Mouse (Mus musculus) heart, adult 2 months (tissue): ENCODE measurements around the gene Gm13420. TPM values are rescaled to one million over a fixed set of nuclear protein-coding genes. Genes with fewer than 3 reads are reported as not detected.

Experiments used
- DNase-seq, 2 experiments: peaks; one replicate each; pipeline ENCODE4 v3.0.0; 2021
- H3K27ac ChIP-seq: fragments of 200-600 bp; 2 replicates; pipeline ENCODE4 v1.8.1; 2022
- H3K27me3 ChIP-seq: fragments of 200-500 bp; 2 replicates; pipeline ENCODE4 v1.6.1; 2012; ENCODE audit warnings: mild to moderate bottlenecking, low read length, inconsistent platforms, mixed read lengths; ENCODE audit not compliant: control insufficient read depth, insufficient read depth
- H3K36me3 ChIP-seq: fragments of 200-500 bp; 2 replicates; pipeline ENCODE4 v1.6.1; 2012; ENCODE audit warnings: low read length, inconsistent platforms; ENCODE audit not compliant: control insufficient read depth, insufficient read depth
- H3K4me1 ChIP-seq: fragments of 200-500 bp; 2 replicates; pipeline ENCODE4 v1.6.1; 2011; ENCODE audit warnings: low read length; ENCODE audit not compliant: control insufficient read depth, insufficient read depth
- H3K4me3 ChIP-seq: fragments of 200-600 bp; 2 replicates; pipeline ENCODE4 v1.8.1; 2022
- H3K79me2 ChIP-seq: fragments of 200-500 bp; replicated peaks from 2 replicates; pipeline ENCODE4 v1.6.1; 2012; ENCODE audit warnings: mild to moderate bottlenecking, inconsistent platforms, low read length, moderate library complexity, mixed read lengths; ENCODE audit not compliant: control insufficient read depth, insufficient read depth
- H3K9ac ChIP-seq: fragments of 200-500 bp; 2 replicates; pipeline ENCODE4 v1.6.1; 2012; ENCODE audit warnings: low read depth, mild to moderate bottlenecking, control low read depth, inconsistent platforms, low read length, mixed read lengths
- CTCF ChIP-seq: fragments of 200-600 bp; IDR thresholded peaks from 2 replicates; pipeline ENCODE4 v1.8.1; 2022; ENCODE audit warnings: antibody characterized with exemption, mild to moderate bottlenecking, moderate library complexity
- EP300 ChIP-seq: fragments of 200-500 bp; IDR thresholded peaks from 2 replicates; pipeline ENCODE4 v1.6.1; 2011; ENCODE audit warnings: low read depth, low read length, control low read depth; ENCODE audit not compliant: insufficient read depth
- POLR2A ChIP-seq: fragments of 200-500 bp; IDR thresholded peaks from 2 replicates; pipeline ENCODE4 v1.6.1; 2011; ENCODE audit warnings: mild to moderate bottlenecking, low read depth, low read length, control low read depth; ENCODE audit not compliant: insufficient read depth
- WGBS: fragments of 180-500 bp; shearing (Covaris S2); methylation state at CpG from one replicate; pipeline ENCODE4 v1.1.7; 2018; 5-methylcytosine and 5-hydroxymethylcytosine counted together
- intact Hi-C: fragments of 180-260 bp; cut with DNase I; formaldehyde crosslinking; loops from one replicate; pipeline ENCODE4 v1.15.1; 2025
- polyA plus RNA-seq: library from polyadenylated mRNA; depleted of rRNA; stranded (reverse); fragments of >200 nt; gene quantifications from 2 replicates; pipeline ENCODE4 v1.2.3, GENCODE M21; 2012; rRNA removed
- total RNA-seq, 2 experiments: library from RNA; stranded (reverse); gene quantifications; 2 replicates each; pipeline ENCODE4 v1.2.3; 2021

The Gm13420 gene
- total and polyA plus RNA-seq, 3 experiments: not detected

DNA sequence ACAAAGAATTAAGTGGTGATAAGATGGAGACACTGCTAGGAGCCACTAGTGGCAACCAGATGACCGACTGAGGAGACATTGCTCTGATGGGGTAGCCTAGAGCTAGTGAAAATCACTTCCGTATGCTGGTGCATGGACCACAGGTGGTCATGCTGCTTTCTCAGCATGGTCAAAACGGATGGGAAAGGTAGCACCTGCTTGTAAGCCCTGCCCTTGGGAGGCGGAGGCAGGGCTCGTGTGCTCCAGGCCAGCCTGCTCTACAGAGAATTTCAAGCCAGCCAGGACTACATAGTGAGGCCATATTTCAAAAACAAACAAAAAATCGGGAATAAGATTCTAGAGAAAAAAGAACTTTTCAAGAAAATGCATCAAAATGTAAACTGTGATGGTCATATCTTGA, 50.1 kb downstream of the Gm13420 start:
- Histone ChIP-seq H3K4me3 (no peak overlapping the region), H3K9ac (no peak overlapping the region), H3K79me2 (no peaks in the 10 kb centered on the region; the same call in 1 of the 2 replicates), H3K36me3 (no peaks in the 10 kb centered on the region), H3K27ac (no peak overlapping the region), H3K4me1 (no peaks in the 10 kb centered on the region), H3K27me3 (no peaks in the 10 kb centered on the region)
- TF ChIP-seq EP300 (no peak), CTCF (no peak), POLR2A (no peak)
- intact Hi-C loops: no loop called here
- DNase-seq: no peak
- WGBS: 85% methylated on average over 6 of the region's 6 CpGs

- H3K79me2 ChIP-seq: no peaks in the 10 kb centered on the region; the same call in 1 of the 2 replicates
- H3K36me3 ChIP-seq: no peaks in the 10 kb centered on the region
- no peak overlapping the region for H3K27ac ChIP-seq
- no peak for DNase-seq
- no peaks in the 10 kb centered on the region for H3K27me3 ChIP-seq
- intact Hi-C loops: no loop called here
- no peak overlapping the region for H3K4me3 ChIP-seq
- no peak overlapping the region for H3K9ac ChIP-seq
- no peak for TF ChIP-seq EP300
- TF ChIP-seq POLR2A: no peak
- TF ChIP-seq CTCF: no peak
- H3K4me1 ChIP-seq: no peaks in the 10 kb centered on the region
Observed at GRCm38 (mm10) chr2:29700898-29701297, 50.6 kb downstream of the Gm13420 start.

- Histone ChIP-seq H3K27ac (no peak overlapping the region), H3K4me3 (no peak overlapping the region), H3K9ac (no peak overlapping the region), H3K36me3 (no peaks in the 10 kb centered on the region), H3K27me3 (no peaks in the 10 kb centered on the region), H3K79me2 (no peaks in the 10 kb centered on the region; the same call in 1 of the 2 replicates), H3K4me1 (no peaks in the 10 kb centered on the region)
- TF ChIP-seq EP300 (no peak), CTCF (no peak), POLR2A (no peak)
- WGBS: 88% methylated on average over 6 of the region's 6 CpGs
- intact Hi-C loops: no loop called here
- DNase-seq: no peak
Observed at GRCm38 (mm10) chr2:29698421-29699290, 52.8 kb downstream of the Gm13420 start.

- 74% methylated on average over 7 of the region's 7 CpGs for WGBS
- no peak for DNase-seq
- Histone ChIP-seq H3K9ac (no peak overlapping the region), H3K27me3 (no peaks in the 10 kb centered on the region), H3K27ac (no peak overlapping the region), H3K4me3 (no peak overlapping the region), H3K79me2 (no peaks in the 10 kb centered on the region; the same call in 1 of the 2 replicates), H3K4me1 (peaks cover 2% of the 10 kb centered on the region), H3K36me3 (no peaks in the 10 kb centered on the region; the same call in 1 of the 2 replicates)
- TF ChIP-seq CTCF: no peak
- no peak for TF ChIP-seq EP300
- TF ChIP-seq POLR2A: no peak
- intact Hi-C loops: no loop called here
Observed at GRCm38 (mm10) chr2:29696207-29696800, 55.2 kb downstream of the Gm13420 start.

Other genes starting within 250 kb of the Gm13420 start
- 100 to 1,000 TPM in 1 of 2 experiments, 10 to 100 TPM in 1; 96.7 to 116 TPM for gene Rapgef1, start 132.0 kb downstream of the Gm13420 start, total RNA-seq
- 65.0 and 86.1 TPM in 2 replicates for gene Rapgef1, start 132.0 kb downstream of the Gm13420 start, polyA plus RNA-seq
- gene Gm13547, start 7.6 kb upstream of the Gm13420 start, total RNA-seq: not detected
- gene Gm13547, start 7.6 kb upstream of the Gm13420 start, polyA plus RNA-seq: not detected in 2 replicates
- 10 to 100 TPM; 15.8 to 22.7 TPM for gene Coq4, start 35.8 kb upstream of the Gm13420 start, total RNA-seq
- 28.6 and 38.6 TPM in 2 replicates for gene Coq4, start 35.8 kb upstream of the Gm13420 start, polyA plus RNA-seq
- gene Trub2, start 36.8 kb upstream of the Gm13420 start, total RNA-seq: 10 to 100 TPM; 24.4 to 32.5 TPM
- gene Trub2, start 36.8 kb upstream of the Gm13420 start, polyA plus RNA-seq: 34.0 and 44.3 TPM in 2 replicates
- 10 to 100 TPM; 16.6 to 18.0 TPM for gene Slc27a4, start 50.9 kb upstream of the Gm13420 start, total RNA-seq
- 17.0 and 22.6 TPM in 2 replicates for gene Slc27a4, start 50.9 kb upstream of the Gm13420 start, polyA plus RNA-seq
- 10 to 100 TPM; 31.7 to 34.4 TPM for gene Urm1, start 68.4 kb upstream of the Gm13420 start, total RNA-seq
- gene Urm1, start 68.4 kb upstream of the Gm13420 start, polyA plus RNA-seq: 30.5 and 38.3 TPM in 2 replicates
- gene Cercam, start 117.5 kb upstream of the Gm13420 start, total RNA-seq: 1 to 10 TPM; 3.0 to 4.1 TPM
- gene Cercam, start 117.5 kb upstream of the Gm13420 start, polyA plus RNA-seq: 6.9 and 9.1 TPM in 2 replicates
- gene Odf2, start 137.5 kb upstream of the Gm13420 start, total RNA-seq: 10 to 100 TPM; 16.6 to 20.1 TPM
- gene Odf2, start 137.5 kb upstream of the Gm13420 start, polyA plus RNA-seq: 22.2 and 22.3 TPM in 2 replicates
- 10 to 100 TPM; 23.8 to 25.6 TPM for gene Gle1, start 183.7 kb upstream of the Gm13420 start, total RNA-seq
- 14.9 and 25.5 TPM in 2 replicates for gene Gle1, start 183.7 kb upstream of the Gm13420 start, polyA plus RNA-seq
- gene Sptan1, start 213.9 kb upstream of the Gm13420 start, total RNA-seq: 100 to 1,000 TPM; 159 to 167 TPM
- 130 and 163 TPM in 2 replicates for gene Sptan1, start 213.9 kb upstream of the Gm13420 start, polyA plus RNA-seq